Mouse (Mus musculus) heart, postnatal 36 days (tissue): ENCODE measurements around the gene Appl2. TPM values are rescaled to one million over a fixed set of nuclear protein-coding genes. Genes with fewer than 3 reads are reported as not detected.

ENCODE experiments used
- DNase-seq, 2 experiments: peaks; one replicate each; pipeline ENCODE4 v3.0.0; 2021 to 2022
- intact Hi-C: fragments of 180-260 bp; cut with DNase I; formaldehyde crosslinking; loops from one replicate; pipeline ENCODE4 v1.15.1; 2025
- total RNA-seq, 2 experiments: library from RNA; stranded (reverse); gene quantifications; 2 replicates each; pipeline ENCODE4 v1.2.3; 2021

The Appl2 gene
- total RNA-seq, 2 experiments from 2014 or later, result 37.2 to 44.4 TPM

GRCm38 (mm10) chr10:83594526-83594925 lies 54.0 kb downstream of the Appl2 start:
- intact Hi-C loops, result loop anchor here (5.0 kb wide), 1 partner anchor 37 kb away; no protein-coding TSS in a partner anchor
- DNase-seq, result no peak

GRCm38 (mm10) chr10:83592616-83593015 lies 55.9 kb downstream of the Appl2 start:
- intact Hi-C loops, result loop anchor here (5.0 kb wide), 1 partner anchor 35 kb away; no protein-coding TSS in a partner anchor
- no peak for DNase-seq

GRCm38 (mm10) chr10:83590801-83591200 lies 57.7 kb downstream of the Appl2 start:
- intact Hi-C loops, result loop anchor here (5.0 kb wide), 1 partner anchor 34 kb away; no protein-coding TSS in a partner anchor
- DNase-seq, result no peak

GRCm38 (mm10) chr10:83565449-83566441 lies 82.8 kb downstream of the Appl2 start:
- intact Hi-C loops, result no loop called here
- no peak for DNase-seq

- DNase-seq, result no peak
- intact Hi-C loops, result no loop called here
These were observed 85.5 kb downstream of the Appl2 start for GRCm38 (mm10) chr10:83563005-83563404.

Other genes with a start within 250 kb of the Appl2 start
- 10 to 100 TPM; 14.1 to 14.2 TPM for gene Aldh1l2, start 114.6 kb downstream of the Appl2 start, total RNA-seq
- 10 to 100 TPM; 13.8 to 14.1 TPM for gene Washc4, start 105.0 kb downstream of the Appl2 start, total RNA-seq
- 1 to 10 TPM; 4.5 to 7.9 TPM for gene 1500009L16Rik, start 74.1 kb upstream of the Appl2 start, total RNA-seq